In the genomic region with DNA sequence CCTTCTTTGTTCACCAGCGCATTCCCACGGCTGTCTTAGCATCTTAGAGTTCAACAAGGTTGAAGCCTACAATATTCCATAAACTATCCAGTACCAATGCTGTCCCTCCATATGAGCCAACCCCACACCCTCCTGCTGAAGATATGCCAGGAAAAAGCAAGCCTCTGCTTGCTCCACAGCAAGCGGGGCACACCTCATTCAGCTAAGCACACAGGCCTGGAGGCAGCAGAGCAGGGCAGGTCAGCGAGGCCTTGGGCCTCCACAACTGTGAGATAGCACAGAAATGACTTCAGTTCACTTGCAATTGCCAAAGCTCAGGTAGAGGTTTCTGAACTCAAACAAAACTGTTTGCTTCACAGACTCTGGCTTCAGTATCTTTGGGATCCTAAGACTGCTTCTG, we compare ENCODE assay signal across 21 mouse cellular contexts.
DNase-seq lines count a peak whose midpoint lies in the region; ATAC-seq and TF ChIP-seq lines count a peak whose summit lies in the region.
"Had no signal": no experiment of that assay in that cellular context is flagged by ENCODE, and none has a peak within 500 bp of the region (broad histone marks: within the 10 kb centered on the region; RNA-seq: fewer than 3 reads in every experiment).

No protein-coding gene starts in this region.

- H3K4me3 ChIP-seq in embryonic facial prominence, embryonic 12.5 days: no peak overlapping the region
- H3K4me3 ChIP-seq in embryonic facial prominence, embryonic 10.5 days: no peak overlapping the region
- H3K4me3 ChIP-seq in heart, embryonic 12.5 days: no peak overlapping the region
- no peak overlapping the region for H3K4me3 ChIP-seq in stomach, postnatal 0 days (ENCODE audit: low read depth, low read length)
- H3K4me3 ChIP-seq: forebrain, embryonic 13.5 days had no signal

- no peak overlapping the region for H3K9ac ChIP-seq in embryonic facial prominence, embryonic 12.5 days
- H3K9ac ChIP-seq in heart, embryonic 12.5 days: no peak overlapping the region
- H3K9ac ChIP-seq in stomach, postnatal 0 days (ENCODE audit: low read length): no peak overlapping the region
- H3K9ac ChIP-seq: forebrain, embryonic 13.5 days had no signal

- TF ChIP-seq EP300 in stomach, postnatal 0 days (optimal IDR thresholded peaks at IDR 0.05): no peak

- no peak overlapping the region for H3K4me2 ChIP-seq in embryonic facial prominence, embryonic 12.5 days (replicated peaks)
- no peak overlapping the region for H3K4me2 ChIP-seq in heart, embryonic 12.5 days
- H3K4me2 ChIP-seq in stomach, postnatal 0 days (replicated peaks; ENCODE audit: low read depth): no peak overlapping the region
- H3K4me2 ChIP-seq: forebrain, embryonic 13.5 days had no signal

- WGBS in embryonic facial prominence, embryonic 12.5 days: 75% methylated on average over 4 of the region's 4 CpGs
- WGBS in embryonic facial prominence, embryonic 10.5 days: 81% methylated on average over 4 of the region's 4 CpGs
- WGBS in heart, embryonic 12.5 days: 56% methylated on average over 4 of the region's 4 CpGs
- 51% methylated on average over 4 of the region's 4 CpGs for WGBS in stomach, postnatal 0 days

- peaks cover 5% of the 10 kb centered on the region; the same call in 1 of the 2 replicates for H3K4me1 ChIP-seq in embryonic facial prominence, embryonic 12.5 days
- peaks cover 14% of the 10 kb centered on the region for H3K4me1 ChIP-seq in embryonic facial prominence, embryonic 10.5 days
- no peaks in the 10 kb centered on the region for H3K4me1 ChIP-seq in heart, embryonic 12.5 days (replicated peaks)
- H3K4me1 ChIP-seq in stomach, postnatal 0 days (replicated peaks; ENCODE audit: control insufficient read depth, insufficient read depth): no peaks in the 10 kb centered on the region
- H3K4me1 ChIP-seq: forebrain, embryonic 13.5 days had no signal

- TF ChIP-seq CTCF in stomach, postnatal 0 days (IDR thresholded peaks at IDR 0.05; ENCODE audit: low read depth): no peak

- no peak for ATAC-seq in embryonic facial prominence, embryonic 12.5 days (ENCODE audit: insufficient number of reproducible peaks, insufficient read depth, low FRiP score, low TSS enrichment)
- ATAC-seq in heart, embryonic 12.5 days (ENCODE audit: insufficient number of reproducible peaks, low FRiP score): no peak
- ATAC-seq in stomach, postnatal 0 days (ENCODE audit: low FRiP score, low TSS enrichment): peak; percentile 62; the same call in 1 of the 2 replicates
- ATAC-seq: activated CD4-positive, CD25-positive, alpha-beta regulatory T cell, adult 4 months; CD4-positive, CD25-positive, alpha-beta regulatory T cell, adult 4 months; forebrain, embryonic 13.5 days; forebrain, embryonic 16.5 days; Patski had no signal

- no peaks in the 10 kb centered on the region for H3K27me3 ChIP-seq in embryonic facial prominence, embryonic 12.5 days
- no peaks in the 10 kb centered on the region for H3K27me3 ChIP-seq in embryonic facial prominence, embryonic 10.5 days (replicated peaks; ENCODE audit: low read depth, poor library complexity, severe bottlenecking)
- H3K27me3 ChIP-seq in heart, embryonic 12.5 days (replicated peaks): no peaks in the 10 kb centered on the region
- no peaks in the 10 kb centered on the region for H3K27me3 ChIP-seq in stomach, postnatal 0 days (ENCODE audit: control insufficient read depth, insufficient read depth, low read length)
- H3K27me3 ChIP-seq: CH12.LX; forebrain, embryonic 13.5 days; Patski had no signal

- no peaks in the 10 kb centered on the region for H3K9me3 ChIP-seq in embryonic facial prominence, embryonic 12.5 days
- no peaks in the 10 kb centered on the region for H3K9me3 ChIP-seq in embryonic facial prominence, embryonic 10.5 days
- no peaks in the 10 kb centered on the region for H3K9me3 ChIP-seq in heart, embryonic 12.5 days (replicated peaks)
- H3K9me3 ChIP-seq in stomach, postnatal 0 days (ENCODE audit: control insufficient read depth, low read length): no peaks in the 10 kb centered on the region
- H3K9me3 ChIP-seq: forebrain, embryonic 13.5 days; G1E had no signal

- H3K27ac ChIP-seq in embryonic facial prominence, embryonic 12.5 days: peak overlapping the region; percentile 50; the same call in 1 of the 2 replicates
- H3K27ac ChIP-seq in embryonic facial prominence, embryonic 10.5 days (replicated peaks): no peak overlapping the region
- 0 out of 2 replicates have a peak overlapping the region, but pooled peaks have one; percentile 32 for H3K27ac ChIP-seq in heart, embryonic 12.5 days (ENCODE audit: poor library complexity, severe bottlenecking)
- no peak overlapping the region for H3K27ac ChIP-seq in stomach, postnatal 0 days (replicated peaks)
- H3K27ac ChIP-seq: forebrain, embryonic 13.5 days had no signal

- DNase-seq in embryonic facial prominence, embryonic 10.5 days (ENCODE audit: low spot score): no peak
- no peak for DNase-seq in heart, adult 8-10 months (ENCODE audit: low spot score)
- DNase-seq in stomach, postnatal 0 days (ENCODE audit: low spot score): peak; percentile 50
- DNase-seq: adrenal gland, adult 8-10 months; adrenal gland, postnatal 14 days; adrenal gland, postnatal 36 days; B cell, adult 2 months; cerebellum, adult 11-12 months; cerebellum, adult 2 months; cerebellum, adult 9-10 months; cerebellum, postnatal 10 days; cerebellum, postnatal 25 days had no signal

- no peaks in the 10 kb centered on the region for H3K36me3 ChIP-seq in embryonic facial prominence, embryonic 12.5 days
- peaks cover 27% of the 10 kb centered on the region for H3K36me3 ChIP-seq in embryonic facial prominence, embryonic 10.5 days (replicated peaks)
- H3K36me3 ChIP-seq in heart, embryonic 12.5 days: peaks cover 4% of the 10 kb centered on the region; the same call in 1 of the 2 replicates
- H3K36me3 ChIP-seq in stomach, postnatal 0 days (ENCODE audit: control insufficient read depth, insufficient read depth, low read length): no peaks in the 10 kb centered on the region

Comparison
In these comparisons a context has a peak if more than half of its experiments do, and no peak if none do; other contexts are left out.
1. H3K27ac ChIP-seq: peak in embryonic facial prominence, embryonic 12.5 days (single experiment) and heart, embryonic 12.5 days (single experiment); none in embryonic facial prominence, embryonic 10.5 days (single experiment) and stomach, postnatal 0 days (single experiment).